Mouse (Mus musculus): Measurements from ENCODE around the gene Ybx2. TPM values are rescaled to one million over a fixed set of nuclear protein-coding genes. Genes with fewer than 3 reads are reported as not detected.
"Not testable (repeated sequence)": the region's sequence is repeated elsewhere in the genome, so short reads cannot be mapped to it uniquely, and the experiment has no call there.

Ybx2 gene
- polyA plus RNA-seq, 1 experiment = 60.5 TPM

GRCm38 (mm10) chr11:69948763-69949150 is 13.2 kb downstream of the Ybx2 start:
- H3K36me3 ChIP-seq (ENCODE audit: control insufficient read depth, insufficient read depth, low read length) = no peaks in the 10 kb centered on the region
- H3K4me1 ChIP-seq (ENCODE audit: control insufficient read depth, insufficient read depth, low read length) = 0 out of 2 replicates have a peak, but pooled peaks cover 4% of the 10 kb centered on the region
- H3K4me3 ChIP-seq (ENCODE audit: insufficient read depth, low read depth, low read length) = peak overlapping the region; percentile 5; the same call in 1 of the 2 replicates
- under 1% methylated on average over 14 of the region's 14 CpGs for WGBS
- TF ChIP-seq CTCF (conservative IDR thresholded peaks at IDR 0.05; ENCODE audit: insufficient read depth, insufficient read length, low read depth, low read length) (peak; percentile 97; the same call in 1 of the 2 replicates), POLR2A (IDR thresholded peaks at IDR 0.05; ENCODE audit: low read depth, low read length) (no peak)
- no peaks in the 10 kb centered on the region for H3K27me3 ChIP-seq (replicated peaks; ENCODE audit: control insufficient read depth, insufficient read depth, low read length)
- H3K27ac ChIP-seq (ENCODE audit: insufficient read depth, low read depth, low read length) = peak overlapping the region; percentile 9; the same call in 1 of the 2 replicates
- peak; percentile 93 for DNase-seq

GRCm38 (mm10) chr11:69950807-69951459 is 15.3 kb downstream of the Ybx2 start:
- H3K27me3 ChIP-seq (replicated peaks; ENCODE audit: control insufficient read depth, insufficient read depth, low read length) = no peaks in the 10 kb centered on the region
- H3K4me1 ChIP-seq (ENCODE audit: control insufficient read depth, insufficient read depth, low read length) = 0 out of 2 replicates have a peak, but pooled peaks cover 4% of the 10 kb centered on the region
- no peak for DNase-seq
- H3K36me3 ChIP-seq (ENCODE audit: control insufficient read depth, insufficient read depth, low read length) = no peaks in the 10 kb centered on the region
- 51% methylated on average over 4 of the region's 4 CpGs for WGBS
- TF ChIP-seq POLR2A (IDR thresholded peaks at IDR 0.05; ENCODE audit: low read depth, low read length) (no peak), CTCF (conservative IDR thresholded peaks at IDR 0.05; ENCODE audit: insufficient read depth, insufficient read length, low read depth, low read length) (peak; percentile 37; the same call in 1 of the 2 replicates)
- H3K27ac ChIP-seq (ENCODE audit: insufficient read depth, low read depth, low read length) = no peak overlapping the region
- H3K4me3 ChIP-seq (ENCODE audit: insufficient read depth, low read depth, low read length) = no peak overlapping the region

DNA sequence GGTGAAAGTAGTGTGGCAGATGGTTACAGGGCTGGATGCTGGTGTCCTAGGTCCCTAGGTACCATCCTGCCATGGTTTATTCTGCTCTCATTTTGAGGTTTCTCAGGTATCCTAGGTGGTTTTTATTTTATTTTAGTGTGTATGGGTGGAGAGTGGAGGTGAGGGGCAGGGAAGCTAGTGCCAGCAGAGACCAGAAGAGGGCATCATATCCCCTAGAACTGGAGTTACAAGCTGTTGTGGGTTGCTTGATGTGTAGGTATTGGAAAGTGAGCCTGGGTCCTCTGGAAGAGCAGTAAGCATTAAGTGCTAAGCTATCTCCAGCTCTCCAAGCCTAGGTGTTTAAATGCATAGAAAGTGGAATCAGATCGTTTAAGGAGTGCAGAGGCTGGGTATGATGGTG is 16.7 kb downstream of the Ybx2 start:
- WGBS = 22% methylated on average over 1 of the region's 1 CpGs
- TF ChIP-seq CTCF (conservative IDR thresholded peaks at IDR 0.05; ENCODE audit: insufficient read depth, insufficient read length, low read depth, low read length) = no peak; the same call in 1 of the 2 replicates
- no peak for TF ChIP-seq POLR2A (IDR thresholded peaks at IDR 0.05; ENCODE audit: low read depth, low read length)
- DNase-seq = no peak
- Histone ChIP-seq H3K4me3 (ENCODE audit: insufficient read depth, low read depth, low read length) (no peak overlapping the region), H3K4me1 (ENCODE audit: control insufficient read depth, insufficient read depth, low read length) (0 out of 2 replicates have a peak, but pooled peaks cover 4% of the 10 kb centered on the region), H3K27ac (ENCODE audit: insufficient read depth, low read depth, low read length) (no peak overlapping the region), H3K27me3 (replicated peaks; ENCODE audit: control insufficient read depth, insufficient read depth, low read length) (no peaks in the 10 kb centered on the region), H3K36me3 (ENCODE audit: control insufficient read depth, insufficient read depth, low read length) (no peaks in the 10 kb centered on the region)

DNA sequence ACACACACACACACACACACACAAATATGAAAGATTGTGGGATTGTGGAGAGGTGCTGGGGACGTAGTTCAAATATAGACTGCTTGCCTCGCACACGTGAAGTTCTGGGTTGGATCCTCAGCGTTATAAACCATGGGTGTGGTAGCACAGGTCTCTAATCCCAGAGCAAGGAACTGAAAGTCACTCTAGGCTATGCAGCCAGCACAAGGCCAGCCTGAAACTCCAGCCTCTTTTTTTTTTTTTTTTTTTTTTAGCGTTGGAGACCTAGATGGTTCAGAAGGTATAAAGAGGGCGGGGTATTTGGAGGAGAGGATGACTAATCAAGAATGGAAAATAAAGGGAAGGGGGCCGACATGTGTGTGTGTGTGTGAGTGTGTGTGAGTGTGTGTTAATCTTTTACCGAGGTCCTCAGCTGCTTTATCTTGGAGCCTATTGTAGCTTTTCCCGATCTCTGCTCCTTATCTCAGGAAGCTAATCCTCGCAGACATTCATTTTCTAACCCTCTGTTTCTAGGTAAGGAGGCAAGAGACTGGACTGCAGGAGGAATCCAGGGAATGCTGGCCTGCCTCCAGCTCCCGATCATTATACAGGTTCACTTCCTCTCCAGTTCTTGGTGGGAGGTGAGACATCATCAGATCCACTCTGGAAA is 17.8 kb downstream of the Ybx2 start:
- Histone ChIP-seq H3K27ac (ENCODE audit: insufficient read depth, low read depth, low read length) (no peak overlapping the region), H3K27me3 (replicated peaks; ENCODE audit: control insufficient read depth, insufficient read depth, low read length) (no peaks in the 10 kb centered on the region), H3K4me1 (ENCODE audit: control insufficient read depth, insufficient read depth, low read length) (0 out of 2 replicates have a peak, but pooled peaks cover 4% of the 10 kb centered on the region), H3K36me3 (ENCODE audit: control insufficient read depth, insufficient read depth, low read length) (no peaks in the 10 kb centered on the region), H3K4me3 (ENCODE audit: insufficient read depth, low read depth, low read length) (no peak overlapping the region)
- no peak for DNase-seq
- 41% methylated on average over 11 of the region's 11 CpGs for WGBS
- TF ChIP-seq POLR2A (IDR thresholded peaks at IDR 0.05; ENCODE audit: low read depth, low read length) (no peak), CTCF (conservative IDR thresholded peaks at IDR 0.05; ENCODE audit: insufficient read depth, insufficient read length, low read depth, low read length) (no peak)

DNA sequence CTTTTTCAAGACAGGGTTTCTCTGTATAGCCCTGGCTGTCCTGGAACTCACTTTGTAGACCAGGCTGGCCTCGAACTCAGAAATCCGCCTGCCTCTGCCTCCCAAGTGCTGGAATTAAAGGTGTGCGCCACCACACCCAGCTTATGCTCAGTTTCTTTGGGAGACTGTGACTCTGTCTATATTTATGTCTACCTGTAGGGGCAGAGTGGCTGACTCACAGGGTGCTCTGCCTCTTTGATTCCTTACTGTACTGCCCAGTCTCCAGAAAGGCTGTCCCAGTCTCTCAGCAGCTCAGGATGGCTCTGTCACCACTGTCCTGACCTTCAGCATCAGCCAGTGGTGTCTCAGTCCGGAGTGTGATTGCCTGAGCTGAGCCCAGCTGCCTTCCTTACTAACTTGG is 20.0 kb downstream of the Ybx2 start:
- 69% methylated on average over 4 of the region's 4 CpGs for WGBS
- DNase-seq; H3K4me3 ChIP-seq (ENCODE audit: insufficient read depth, low read depth, low read length); H3K27me3 ChIP-seq (replicated peaks; ENCODE audit: control insufficient read depth, insufficient read depth, low read length); H3K4me1 ChIP-seq (ENCODE audit: control insufficient read depth, insufficient read depth, low read length); H3K36me3 ChIP-seq (ENCODE audit: control insufficient read depth, insufficient read depth, low read length); H3K27ac ChIP-seq (ENCODE audit: insufficient read depth, low read depth, low read length): not testable (repeated sequence)

- Histone ChIP-seq H3K36me3 (ENCODE audit: control insufficient read depth, insufficient read depth, low read length) (no peaks in the 10 kb centered on the region), H3K4me3 (ENCODE audit: insufficient read depth, low read depth, low read length) (no peak overlapping the region), H3K27me3 (replicated peaks; ENCODE audit: control insufficient read depth, insufficient read depth, low read length) (no peaks in the 10 kb centered on the region), H3K4me1 (ENCODE audit: control insufficient read depth, insufficient read depth, low read length) (no peaks in the 10 kb centered on the region), H3K27ac (ENCODE audit: insufficient read depth, low read depth, low read length) (no peak overlapping the region)
- no peak for DNase-seq
- TF ChIP-seq CTCF (conservative IDR thresholded peaks at IDR 0.05; ENCODE audit: insufficient read depth, insufficient read length, low read depth, low read length) (0 out of 2 replicates have a peak, but pooled peaks have one; percentile 4), POLR2A (IDR thresholded peaks at IDR 0.05; ENCODE audit: low read depth, low read length) (no peak)
- 73% methylated on average over 1 of the region's 1 CpGs for WGBS
Measured at GRCm38 (mm10) chr11:69956218-69956617, 20.6 kb downstream of the Ybx2 start.

- 51% methylated on average over 5 of the region's 5 CpGs for WGBS
- no peaks in the 10 kb centered on the region for H3K36me3 ChIP-seq (ENCODE audit: control insufficient read depth, insufficient read depth, low read length)
- H3K4me3 ChIP-seq (ENCODE audit: insufficient read depth, low read depth, low read length) = no peak overlapping the region
- no peak overlapping the region for H3K27ac ChIP-seq (ENCODE audit: insufficient read depth, low read depth, low read length)
- H3K27me3 ChIP-seq (replicated peaks; ENCODE audit: control insufficient read depth, insufficient read depth, low read length) = peaks cover 1% of the 10 kb centered on the region; the same call in 1 of the 2 replicates
- no peak for DNase-seq
- no peak for TF ChIP-seq POLR2A (IDR thresholded peaks at IDR 0.05; ENCODE audit: low read depth, low read length)
- TF ChIP-seq CTCF (conservative IDR thresholded peaks at IDR 0.05; ENCODE audit: insufficient read depth, insufficient read length, low read depth, low read length) = peak; percentile 30
- H3K4me1 ChIP-seq (ENCODE audit: control insufficient read depth, insufficient read depth, low read length) = no peaks in the 10 kb centered on the region
Measured at GRCm38 (mm10) chr11:69960616-69961015, 25.0 kb downstream of the Ybx2 start.
